Mouse (Mus musculus) mature B cell (primary cell): ENCODE data around the gene C1ql2.

Experiments
- in situ Hi-C: fragments of 300-500 bp; cut with MboI; formaldehyde crosslinking; loops from 2 replicates; pipeline ENCODE4 v1.14.3; 2019

Gene C1ql2

DNA sequence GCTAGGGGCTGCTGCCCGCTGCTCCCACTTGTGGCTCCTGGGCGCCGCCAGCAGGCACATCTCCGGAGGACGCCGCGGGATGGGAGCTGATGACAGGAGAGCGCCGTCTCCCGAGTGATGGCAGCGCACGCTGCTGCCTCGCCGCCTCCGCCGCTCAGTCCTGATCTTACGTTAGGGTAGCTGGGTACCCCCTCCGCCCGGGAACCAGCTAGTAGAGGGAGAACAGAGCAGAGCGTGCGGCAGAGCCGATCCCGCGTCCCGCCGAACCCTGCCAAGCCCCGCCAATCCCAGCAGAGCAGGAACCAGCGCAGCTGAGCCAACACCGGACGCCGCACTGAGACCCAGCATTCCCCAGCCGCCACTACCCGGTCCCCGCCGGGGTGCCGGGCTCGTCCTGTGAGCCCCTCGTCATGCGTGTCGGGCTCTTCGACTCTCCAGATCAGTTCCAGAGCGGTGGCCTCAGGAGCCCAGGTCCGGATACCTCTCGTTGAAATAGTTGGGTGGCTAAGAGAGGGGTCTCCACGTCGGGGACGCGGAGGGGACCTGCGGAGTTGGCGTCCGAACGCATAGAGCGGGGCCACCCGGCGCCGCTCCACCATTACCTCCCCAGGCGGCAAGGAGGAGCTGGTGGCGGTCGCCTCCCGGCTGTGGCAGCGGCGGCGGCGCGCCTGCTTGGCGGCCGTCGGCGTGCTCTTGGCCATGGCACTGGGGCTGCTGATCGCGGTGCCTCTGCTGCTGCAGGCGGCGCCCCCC lies at the start of gene C1ql2:
Gene C1ql2 (plus strand): TSS at position 164 of the 753 bp plus-strand sequence.
- in situ Hi-C loops = no loop called here

DNA sequence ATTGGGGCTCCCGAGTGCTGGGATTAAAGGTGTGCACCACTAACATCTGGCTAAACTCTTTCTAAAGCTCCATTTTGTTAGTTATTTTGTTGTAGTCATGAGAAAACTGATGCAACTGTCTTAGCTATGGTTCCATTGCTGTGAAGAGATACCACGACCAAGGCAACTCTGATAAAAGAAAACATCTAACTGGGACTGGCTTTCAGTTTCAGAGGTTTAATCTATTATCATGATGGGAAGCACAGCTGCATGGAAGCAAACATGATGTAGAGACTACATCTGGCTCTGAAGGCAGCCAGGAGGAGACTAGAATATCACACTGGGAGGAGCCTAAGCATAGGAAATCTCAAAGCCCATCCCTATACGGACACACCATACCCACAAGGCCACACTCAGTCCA lies 48.7 kb upstream of the C1ql2 start:
- in situ Hi-C loops = no loop called here

DNA sequence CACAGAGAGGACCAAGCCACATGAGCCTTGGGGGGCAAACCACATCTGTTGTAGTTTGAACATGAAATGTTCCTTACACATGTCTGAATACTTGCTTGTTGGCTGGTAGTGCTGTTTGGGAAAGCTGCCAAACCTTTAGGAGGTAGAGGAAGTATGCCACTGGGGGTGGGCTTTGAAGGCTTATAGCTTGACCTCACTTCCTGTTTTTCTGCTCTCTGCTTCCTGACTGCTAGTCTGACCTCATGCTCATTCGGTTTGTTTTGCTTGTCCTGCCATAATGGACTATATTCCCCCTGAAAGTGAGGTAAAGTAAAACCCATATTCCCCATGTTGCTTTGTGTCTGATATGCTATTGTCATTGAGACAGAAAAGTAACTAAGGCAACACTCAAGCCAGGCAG lies 46.6 kb upstream of the C1ql2 start:
- in situ Hi-C loops = no loop called here

DNA sequence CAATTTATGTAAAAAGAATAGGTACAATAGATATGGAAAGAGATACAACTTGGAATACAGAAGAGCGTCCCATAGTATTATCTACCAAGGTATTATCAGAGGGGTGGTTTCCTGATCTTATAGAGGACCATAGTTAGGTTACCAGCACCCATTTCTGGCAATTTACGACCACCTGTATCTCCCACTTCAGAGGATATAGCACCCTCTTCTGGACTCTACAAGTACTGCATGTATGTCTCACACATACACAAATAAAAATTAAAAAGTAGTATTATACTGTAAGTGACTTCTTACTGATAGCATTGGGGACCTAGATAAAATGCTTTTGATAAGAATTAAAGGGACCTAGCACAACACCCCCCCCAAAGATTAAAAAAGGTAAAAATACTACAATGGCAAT lies 43.4 kb upstream of the C1ql2 start:
- in situ Hi-C loops = no loop called here

DNA sequence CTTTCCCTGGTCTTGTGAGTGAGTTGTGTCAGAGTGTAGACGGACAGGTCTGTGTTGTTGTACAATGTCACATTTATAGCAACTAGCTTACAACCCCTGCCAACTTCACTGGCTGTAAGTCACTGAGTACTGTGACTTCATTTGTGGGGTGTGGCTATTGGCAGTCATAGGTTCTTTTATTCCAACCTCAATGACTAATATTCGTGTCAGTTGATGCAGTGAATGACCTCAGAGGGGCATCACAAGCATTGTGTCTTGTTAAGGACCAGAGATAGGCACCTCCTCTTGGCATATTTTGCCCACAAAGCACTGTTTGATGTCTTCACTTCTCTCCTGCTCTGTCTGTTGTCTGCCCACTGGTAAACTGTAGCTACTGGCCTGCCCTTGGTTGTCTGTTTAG lies 34.6 kb upstream of the C1ql2 start:
- in situ Hi-C loops = no loop called here

DNA sequence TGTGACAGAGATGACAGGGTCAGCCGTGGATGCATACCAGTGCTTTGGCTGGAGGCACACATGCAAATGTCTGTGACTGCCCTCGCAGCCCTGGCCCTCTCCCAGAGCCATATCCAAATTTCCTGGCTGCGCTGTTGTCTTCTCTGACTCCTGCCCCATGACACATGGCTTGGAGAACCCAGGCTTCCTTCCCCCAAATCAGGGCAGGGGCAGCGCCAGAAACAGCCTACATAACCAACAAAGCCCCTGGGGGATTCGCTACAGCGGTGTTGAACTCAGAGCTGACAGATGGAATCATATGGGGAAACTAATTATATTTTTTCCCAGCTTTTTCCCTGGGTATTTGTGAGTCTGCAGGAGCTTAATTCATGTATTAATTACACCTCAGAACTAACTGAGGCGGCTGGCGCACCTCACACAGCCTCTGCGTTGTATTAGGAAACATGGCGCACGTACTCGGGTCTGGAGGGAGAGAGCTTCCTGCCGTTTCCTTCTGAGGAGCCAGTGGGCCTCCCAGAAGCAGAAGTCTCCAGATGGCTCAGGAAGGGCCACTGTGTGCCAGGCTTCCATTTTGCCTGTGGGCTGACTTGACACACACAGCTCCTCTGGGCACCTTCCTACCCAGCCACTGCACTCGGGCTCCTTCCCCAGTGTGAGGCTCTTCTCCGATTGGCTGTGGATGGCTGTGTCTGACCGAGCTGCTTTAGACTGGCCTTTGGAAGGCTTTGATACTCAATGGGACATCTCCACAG lies 18.9 kb upstream of the C1ql2 start:
- in situ Hi-C loops = no loop called here

DNA sequence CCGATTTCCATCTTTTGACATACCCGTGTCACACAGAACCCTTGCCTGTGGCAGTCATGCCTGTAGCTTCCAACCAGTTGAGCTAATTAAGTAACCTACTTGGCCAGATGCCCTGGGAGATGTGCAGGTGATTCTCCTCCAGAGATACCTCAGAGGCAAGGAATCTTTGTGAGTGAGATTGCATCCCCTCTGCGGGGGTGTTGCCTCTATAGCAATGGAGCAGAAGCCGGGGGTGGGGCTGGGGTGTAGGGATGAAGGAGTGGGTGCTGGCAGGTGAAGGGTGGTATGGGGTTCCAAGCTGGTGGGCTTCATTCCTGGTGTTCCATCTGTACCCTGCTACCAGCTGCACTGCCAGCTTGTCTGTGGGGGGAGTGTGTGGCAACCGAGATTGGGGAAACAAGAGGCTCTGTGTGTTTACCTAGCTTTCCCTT lies 17.2 kb upstream of the C1ql2 start:
- in situ Hi-C loops = no loop called here

DNA sequence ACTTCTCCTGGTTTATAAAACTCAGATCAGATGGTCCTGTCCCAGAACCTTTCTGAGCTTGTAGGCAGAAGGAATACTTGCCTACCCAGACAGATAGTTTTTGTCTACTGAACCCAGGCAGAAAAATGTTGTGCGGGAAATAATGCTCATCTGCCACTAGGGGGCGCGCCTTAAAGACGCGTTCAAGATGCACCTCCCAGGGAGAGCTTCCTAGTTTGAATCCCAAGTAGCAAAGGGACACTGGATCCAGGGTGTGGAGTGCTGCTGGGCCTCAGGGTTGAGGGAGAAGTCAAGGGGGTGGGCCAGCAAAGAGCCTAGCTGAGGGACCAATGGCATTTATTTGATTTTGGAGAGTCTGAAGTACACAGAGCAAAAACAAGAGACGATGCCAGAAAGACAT lies 12.7 kb upstream of the C1ql2 start:
- in situ Hi-C loops = no loop called here

DNA sequence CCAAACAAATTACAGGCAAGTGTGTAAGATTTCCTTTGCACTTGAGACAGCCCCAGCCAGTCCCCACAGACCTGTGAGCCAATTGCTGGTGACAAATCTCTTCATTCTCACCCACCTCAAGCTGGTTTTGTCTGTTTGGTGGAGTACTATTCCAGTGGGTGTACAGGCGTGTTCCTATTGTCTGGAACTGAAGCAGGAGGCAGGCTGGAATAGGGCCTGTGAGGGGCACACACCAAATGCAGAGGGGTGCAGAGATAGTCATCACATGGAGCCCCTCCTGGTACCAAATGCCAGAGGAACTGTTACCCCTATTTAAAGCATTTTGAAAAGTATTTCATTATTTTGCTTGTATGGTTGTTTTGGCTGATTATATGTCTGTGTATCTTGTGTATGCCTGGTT lies 12.2 kb upstream of the C1ql2 start:
- in situ Hi-C loops = no loop called here

DNA sequence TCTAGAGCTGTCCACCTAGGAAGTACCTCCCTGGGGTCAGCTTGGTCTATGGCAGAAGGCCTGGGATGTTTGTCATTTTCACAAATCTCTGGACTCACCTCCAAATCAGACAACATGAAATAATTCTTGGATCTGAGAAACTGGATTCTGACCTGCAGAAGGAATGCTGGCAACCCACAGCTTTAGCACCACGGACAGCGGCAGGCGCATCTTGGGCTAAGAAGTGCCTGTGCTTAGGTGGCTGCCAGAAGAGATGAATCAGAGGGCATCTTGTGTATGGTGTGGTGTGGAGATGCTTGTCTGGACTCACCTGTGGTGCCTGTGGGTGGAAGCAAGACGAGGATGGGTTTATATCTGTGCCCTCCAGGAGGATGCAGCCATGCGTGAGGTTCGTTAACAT lies 8.5 kb upstream of the C1ql2 start:
- in situ Hi-C loops = no loop called here

DNA sequence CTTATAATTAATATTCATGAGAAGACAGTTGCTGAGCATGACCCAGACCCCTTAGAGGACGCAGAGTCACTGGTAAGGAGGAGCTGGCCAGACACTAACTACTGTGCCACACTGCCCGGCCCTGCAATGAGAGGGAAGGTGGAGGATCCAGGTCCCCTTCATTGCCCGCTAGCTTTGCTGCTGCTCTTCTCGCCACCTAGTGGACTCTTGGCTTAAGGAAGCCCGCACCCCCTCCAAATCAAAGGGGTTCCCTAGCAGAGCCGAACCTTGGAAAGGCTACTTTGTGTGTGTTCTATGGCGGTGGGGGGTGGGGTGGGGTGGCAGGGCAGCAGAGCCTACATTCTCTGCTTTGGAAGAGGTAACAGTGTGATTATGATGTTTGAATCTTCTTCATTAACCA lies 2.4 kb upstream of the C1ql2 start:
- in situ Hi-C loops = no loop called here

DNA sequence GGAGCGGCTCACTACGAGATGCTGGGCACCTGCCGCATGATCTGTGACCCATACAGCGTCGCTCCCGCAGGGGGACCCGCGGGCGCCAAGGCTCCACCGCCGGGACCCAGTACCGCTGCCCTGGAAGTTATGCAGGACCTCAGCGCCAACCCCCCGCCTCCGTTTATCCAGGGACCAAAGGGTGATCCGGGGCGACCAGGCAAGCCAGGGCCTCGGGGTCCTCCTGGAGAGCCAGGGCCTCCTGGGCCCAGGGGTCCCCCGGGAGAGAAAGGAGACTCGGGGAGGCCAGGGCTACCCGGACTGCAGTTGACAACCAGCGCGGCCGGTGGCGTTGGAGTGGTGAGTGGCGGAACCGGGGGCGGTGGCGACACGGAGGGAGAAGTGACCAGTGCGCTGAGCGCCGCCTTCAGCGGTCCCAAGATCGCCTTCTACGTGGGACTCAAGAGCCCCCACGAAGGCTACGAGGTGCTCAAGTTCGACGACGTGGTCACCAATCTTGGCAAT lies 842 bp downstream of the C1ql2 start:
- in situ Hi-C loops = no loop called here

DNA sequence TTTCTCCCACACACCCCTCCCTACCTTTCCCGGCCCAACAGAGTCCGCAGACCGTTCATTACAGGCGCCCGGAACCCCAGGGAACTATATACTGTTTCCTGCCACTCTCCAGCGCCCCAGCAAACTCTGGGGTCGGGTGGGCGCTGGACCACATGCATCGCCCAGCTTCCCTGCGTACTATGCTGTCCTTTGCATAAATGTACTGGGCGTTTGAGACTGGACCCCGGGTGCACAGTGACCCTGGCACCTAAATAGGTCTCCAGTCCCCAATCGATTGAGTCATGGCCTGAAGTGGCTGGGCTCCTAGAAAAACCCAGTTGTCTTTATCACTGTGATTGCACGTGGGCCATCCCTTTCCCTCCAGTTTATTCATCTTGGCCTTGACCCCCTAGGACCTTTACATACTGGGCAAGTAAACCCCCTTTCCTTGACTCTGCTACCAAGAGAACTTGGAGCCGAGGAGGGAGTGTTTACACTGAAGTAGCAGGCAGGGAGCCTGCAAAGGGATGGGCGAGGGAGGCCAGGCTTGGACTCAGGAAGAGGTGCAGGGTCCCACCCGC lies 1.5 kb downstream of the C1ql2 start:
- in situ Hi-C loops = no loop called here

DNA sequence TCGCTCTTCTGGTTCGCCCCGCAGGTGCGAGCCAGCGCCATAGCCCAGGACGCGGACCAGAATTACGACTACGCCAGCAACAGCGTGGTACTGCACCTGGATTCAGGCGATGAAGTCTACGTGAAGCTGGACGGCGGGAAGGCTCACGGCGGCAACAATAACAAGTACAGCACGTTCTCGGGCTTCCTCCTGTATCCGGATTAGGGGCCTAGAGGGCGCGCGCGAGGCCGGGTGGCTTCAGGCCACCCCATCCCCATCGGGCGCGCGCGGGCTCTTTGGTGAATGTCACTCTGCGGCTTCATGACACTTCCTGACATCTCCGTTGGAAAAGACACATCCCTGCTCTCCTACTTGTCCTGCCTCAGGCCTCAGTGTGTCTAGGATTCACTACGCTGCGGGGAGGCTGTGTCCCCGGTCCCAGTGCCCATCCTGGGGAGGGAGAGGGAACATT lies 2.0 kb downstream of the C1ql2 start:
- in situ Hi-C loops = no loop called here

DNA sequence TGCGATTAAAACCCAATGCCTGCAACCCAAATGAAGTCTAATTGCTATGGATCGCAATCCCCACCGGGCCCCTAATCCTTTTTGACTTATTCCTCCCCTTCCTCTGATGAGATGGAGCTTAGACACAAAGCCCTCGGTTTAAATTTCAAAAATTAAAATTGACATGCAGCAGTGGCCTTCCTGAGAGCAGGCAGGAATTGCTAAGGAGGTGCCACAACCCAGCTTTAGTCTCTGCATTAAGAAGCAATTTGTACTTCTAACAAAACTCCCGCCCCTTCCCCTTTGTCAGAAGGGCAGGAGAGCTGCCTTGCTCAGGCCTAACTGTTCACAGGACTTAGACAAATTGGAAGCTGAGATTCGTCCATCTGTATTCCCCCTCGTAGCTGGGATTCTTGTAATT lies 4.6 kb downstream of the C1ql2 start:
- in situ Hi-C loops = no loop called here

DNA sequence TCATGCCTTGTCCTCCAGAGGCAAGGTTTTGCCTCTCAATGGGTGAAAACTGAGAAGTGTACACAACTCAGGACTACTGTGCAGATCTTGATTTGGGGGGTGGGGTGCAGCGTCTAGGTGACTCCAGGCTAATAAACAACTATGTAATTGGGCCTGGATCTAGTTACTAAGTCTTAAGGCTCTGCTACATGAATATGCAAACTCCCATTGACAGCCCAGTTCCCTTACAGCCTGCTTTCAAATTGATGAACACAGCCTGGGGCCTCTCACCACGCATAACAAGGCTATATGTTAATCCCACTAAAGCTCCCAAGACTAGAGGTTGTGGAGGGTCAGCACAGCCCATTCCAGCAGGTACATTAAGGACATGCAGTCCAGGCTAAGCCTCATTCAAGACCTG lies 14.0 kb downstream of the C1ql2 start:
- in situ Hi-C loops = no loop called here

DNA sequence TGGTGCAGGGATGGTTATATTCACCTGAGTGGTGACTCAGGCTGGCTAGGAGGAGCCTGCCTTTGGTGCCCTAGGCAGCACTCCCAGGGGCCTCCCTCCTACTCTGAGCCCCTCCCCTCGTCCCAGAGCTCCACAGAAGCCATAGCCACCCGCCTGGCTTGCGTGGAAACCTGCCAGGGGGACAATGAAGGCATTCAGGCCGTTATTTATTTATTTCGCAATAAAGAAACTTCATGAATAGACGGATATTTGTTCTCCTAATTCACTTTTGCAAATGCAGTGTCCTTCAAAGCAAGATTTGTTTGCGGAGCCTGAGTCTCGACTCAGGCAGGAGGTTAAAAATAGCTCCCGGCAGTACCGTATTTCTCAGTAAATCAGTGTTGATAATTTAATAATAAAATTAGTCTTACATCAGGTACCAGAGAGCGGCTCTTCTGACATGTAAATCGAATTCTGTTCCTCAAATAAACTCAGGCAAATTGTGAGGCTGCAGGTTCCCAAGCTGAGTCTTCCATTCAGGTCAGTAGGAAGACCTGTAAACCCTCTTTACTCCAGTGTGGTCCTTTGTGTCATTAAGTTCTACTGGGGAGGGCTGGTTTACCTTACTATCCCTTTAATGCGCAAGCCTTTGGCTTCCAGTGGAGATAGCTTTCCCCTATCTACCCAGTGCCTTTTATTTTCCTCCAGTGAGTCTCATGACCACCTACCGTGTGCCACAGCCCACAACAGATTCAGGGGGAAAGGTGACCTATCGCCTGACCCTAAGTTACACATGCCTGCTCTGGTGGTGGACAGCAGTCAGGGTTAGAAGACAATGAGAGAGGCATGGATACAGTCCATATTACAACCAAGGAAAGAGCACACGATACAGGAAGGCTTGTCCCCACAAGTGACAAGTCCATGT lies 17.2 kb downstream of the C1ql2 start:
- in situ Hi-C loops = no loop called here

DNA sequence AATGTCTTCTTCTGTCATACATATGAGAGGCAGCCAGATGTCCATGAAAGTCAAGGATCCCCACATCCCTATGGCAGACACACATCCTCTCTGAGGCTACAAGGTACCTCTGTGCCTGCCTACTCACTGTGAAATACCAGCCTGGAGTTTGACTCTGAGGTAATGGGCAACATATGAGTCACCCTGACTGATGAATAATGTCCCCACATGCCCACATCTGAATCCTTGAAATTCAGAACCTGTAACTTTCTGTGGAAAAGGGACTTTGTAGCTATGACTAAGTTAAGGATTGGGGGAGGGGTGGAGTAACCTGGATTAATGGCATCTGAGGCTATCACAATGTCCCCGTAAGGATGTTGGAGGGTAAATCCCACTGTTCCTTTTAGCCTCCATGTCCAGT lies 23.3 kb downstream of the C1ql2 start:
- in situ Hi-C loops = no loop called here

DNA sequence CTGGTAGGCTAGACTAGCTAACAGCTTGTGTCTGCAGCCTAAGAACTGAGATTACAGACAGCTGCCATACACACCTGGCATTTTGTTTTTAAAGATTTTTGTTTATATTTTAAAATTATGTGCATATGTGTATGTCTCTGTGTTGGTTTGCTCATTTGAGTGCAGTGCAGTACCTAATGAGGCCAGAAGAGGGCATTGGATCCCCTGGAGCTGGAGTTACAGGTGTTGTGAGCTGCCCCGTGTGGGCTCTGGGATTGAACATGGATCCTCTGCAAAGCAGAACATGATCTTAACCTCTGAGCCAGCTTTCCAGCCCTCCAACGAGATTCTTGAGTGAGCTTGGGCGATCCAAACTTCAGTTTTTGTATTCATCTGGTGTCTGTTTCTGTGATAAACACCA lies 27.8 kb downstream of the C1ql2 start:
- in situ Hi-C loops = no loop called here

DNA sequence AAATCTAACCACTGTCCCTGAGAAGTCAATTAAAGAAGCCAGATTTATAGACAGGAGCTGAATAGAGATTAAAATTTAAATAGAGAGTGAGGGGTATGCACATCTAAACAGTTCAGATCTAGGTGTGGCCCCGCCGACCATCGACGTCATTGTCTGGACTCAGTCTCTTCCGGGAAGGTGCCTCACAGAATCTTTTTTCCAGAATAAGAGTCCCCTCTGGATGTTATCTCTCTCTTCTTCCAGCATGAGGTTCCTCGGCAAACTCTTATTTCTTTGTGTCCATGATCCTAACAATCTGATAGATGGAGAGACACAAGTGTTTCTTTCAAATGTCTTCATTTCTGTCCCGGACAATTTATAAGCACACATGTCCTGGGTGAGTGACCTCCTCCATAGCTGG lies 33.7 kb downstream of the C1ql2 start:
- in situ Hi-C loops = no loop called here

DNA sequence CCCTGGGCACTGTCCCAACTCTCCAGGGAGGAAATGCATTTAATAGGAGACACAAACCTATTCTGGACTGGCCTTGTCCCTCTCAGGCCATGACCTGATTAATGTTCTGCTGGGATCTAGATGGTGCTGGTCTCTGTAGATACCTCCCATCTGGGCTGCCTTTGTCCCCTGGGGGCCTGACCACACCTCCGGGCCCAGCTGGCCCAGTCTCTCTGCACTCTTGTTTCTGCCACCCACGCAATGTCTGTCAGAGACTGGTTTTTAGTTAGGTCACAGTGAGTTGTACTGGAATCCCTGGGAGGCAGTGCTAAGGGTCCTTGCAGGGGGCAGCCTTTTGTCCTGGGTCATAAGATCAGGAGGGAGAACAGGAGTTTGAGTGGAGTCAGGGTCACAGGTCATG lies 34.5 kb downstream of the C1ql2 start:
- in situ Hi-C loops = no loop called here

DNA sequence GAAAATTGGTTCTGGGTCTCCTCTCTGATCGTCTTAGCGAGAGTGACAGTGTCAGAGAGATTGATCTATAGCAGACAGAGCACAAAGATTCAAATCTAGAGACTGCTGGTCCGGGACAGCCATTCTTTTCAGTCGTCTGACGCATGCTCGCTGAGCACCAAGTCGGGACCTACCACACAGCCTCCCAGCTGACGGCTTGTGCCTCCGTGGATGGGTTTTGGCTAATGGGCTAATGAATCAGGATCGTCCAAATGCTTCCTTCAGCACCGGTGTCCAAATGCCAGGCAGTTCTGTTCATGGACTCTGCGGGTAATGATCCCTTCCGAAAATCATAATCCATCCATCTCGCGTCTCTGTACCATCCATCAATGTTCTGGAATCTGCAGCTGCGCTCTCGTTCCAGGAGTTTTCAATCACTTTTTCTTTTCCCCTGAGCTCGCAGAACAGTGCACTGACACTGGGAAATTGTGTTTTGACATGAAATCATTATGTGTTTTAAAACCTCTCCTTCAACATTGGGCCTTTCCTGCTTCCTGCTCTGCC lies 44.7 kb downstream of the C1ql2 start:
- in situ Hi-C loops = no loop called here
